Mouse (Mus musculus) stomach, postnatal 0 days (tissue): Measurements from ENCODE around the gene BC030499.

Experiments used
- CTCF ChIP-seq: IDR thresholded peaks from 2 replicates; pipeline ENCODE4 v1.5.1; 2016; ENCODE audit warnings: antibody characterized with exemption, low read depth, mild to moderate bottlenecking, moderate library complexity
- EP300 ChIP-seq: optimal IDR thresholded peaks from 2 replicates; pipeline ENCODE3; 2016; ENCODE audit warnings: antibody characterized with exemption

DNA sequence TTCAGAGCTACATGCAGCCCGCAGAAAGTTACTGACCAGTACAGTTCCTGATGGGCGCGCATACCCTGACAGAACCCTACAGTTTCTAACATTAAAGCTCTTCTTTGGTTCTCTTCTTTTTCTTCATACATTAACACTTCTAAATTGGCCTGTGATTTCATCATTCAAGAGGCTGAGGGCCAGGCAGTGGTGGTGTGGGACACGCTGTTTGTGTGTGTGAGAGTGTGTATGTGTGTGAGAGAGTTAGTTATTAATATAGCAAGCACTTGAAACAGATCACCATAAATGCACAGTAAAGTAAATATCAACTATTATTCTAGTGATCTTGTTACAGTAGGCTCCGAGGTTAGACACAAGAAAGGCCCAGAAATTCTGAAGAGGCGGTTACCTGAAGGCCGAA is 10.3 kb downstream of the BC030499 start:
- TF ChIP-seq EP300 (no peak), CTCF (no peak)
